Mouse (Mus musculus) neural tube, embryonic 14.5 days (tissue): ENCODE measurements around the gene 4930407I10Rik. TPM values are rescaled to one million over a fixed set of nuclear protein-coding genes. Genes with fewer than 3 reads are reported as not detected.

Experiments
- ATAC-seq: fragments of 200-750 bp; cut with Nextera tagmentation; 2 replicates; pipeline ENCODE4 v1.8.0; 2017; ENCODE audit warnings: low read depth, mild to moderate bottlenecking, moderate TSS enrichment, moderate library complexity
- H3K27ac ChIP-seq: fragments of 300-500 bp; sonication (generic); 2 replicates; pipeline ENCODE4 v1.5.1; 2014; ENCODE audit warnings: low read depth, mild to moderate bottlenecking, control low read depth, low read length, moderate library complexity, mixed read lengths
- H3K27me3 ChIP-seq: fragments of 300-500 bp; sonication (generic); 2 replicates; pipeline ENCODE4 v1.6.1; 2014; ENCODE audit warnings: low read length; ENCODE audit not compliant: control insufficient read depth, insufficient read depth
- H3K36me3 ChIP-seq: fragments of 300-500 bp; sonication (generic); 2 replicates; pipeline ENCODE4 v1.6.1; 2014; ENCODE audit warnings: low read length, mixed read lengths; ENCODE audit not compliant: control insufficient read depth, insufficient read depth
- H3K4me1 ChIP-seq: fragments of 300-500 bp; sonication (generic); 2 replicates; pipeline ENCODE4 v1.6.1; 2014; ENCODE audit warnings: low read length; ENCODE audit not compliant: control insufficient read depth, insufficient read depth
- H3K4me2 ChIP-seq: fragments of 300-500 bp; sonication (generic); 2 replicates; pipeline ENCODE4 v1.6.1; 2014; ENCODE audit warnings: mild to moderate bottlenecking, low read depth, low read length, control low read depth
- H3K4me3 ChIP-seq: fragments of 300-500 bp; sonication (generic); 2 replicates; pipeline ENCODE4 v1.5.1; 2014; ENCODE audit warnings: low read depth, low read length, control low read depth, mixed read lengths
- H3K9ac ChIP-seq: fragments of 300-500 bp; sonication (generic); replicated peaks from 2 replicates; pipeline ENCODE4 v1.6.1; 2014; ENCODE audit warnings: low read depth, mild to moderate bottlenecking, control low read depth, low read length, mixed read lengths
- H3K9me3 ChIP-seq: fragments of 300-500 bp; sonication (generic); 2 replicates; pipeline ENCODE4 v1.6.1; 2016; ENCODE audit warnings: low read length; ENCODE audit not compliant: control insufficient read depth
- WGBS: fragments of 180-500 bp; shearing (Covaris S2); extraction: QIAGEN DNeasy Blood & Tissue Kit; methylation state at CpG from one replicate; pipeline ENCODE4 v1.1.7; 2014; 5-methylcytosine and 5-hydroxymethylcytosine counted together
- polyA plus RNA-seq: library from polyadenylated mRNA; unstranded; fragments of >200 nt; fragmentation: Nextera tagmentation; extraction: Ambion mirVana; gene quantifications from 2 replicates; pipeline ENCODE4 v1.2.1, GENCODE M21; 2014

4930407I10Rik gene
- polyA plus RNA-seq, 1 experiment from 2014 or later: not detected

DNA sequence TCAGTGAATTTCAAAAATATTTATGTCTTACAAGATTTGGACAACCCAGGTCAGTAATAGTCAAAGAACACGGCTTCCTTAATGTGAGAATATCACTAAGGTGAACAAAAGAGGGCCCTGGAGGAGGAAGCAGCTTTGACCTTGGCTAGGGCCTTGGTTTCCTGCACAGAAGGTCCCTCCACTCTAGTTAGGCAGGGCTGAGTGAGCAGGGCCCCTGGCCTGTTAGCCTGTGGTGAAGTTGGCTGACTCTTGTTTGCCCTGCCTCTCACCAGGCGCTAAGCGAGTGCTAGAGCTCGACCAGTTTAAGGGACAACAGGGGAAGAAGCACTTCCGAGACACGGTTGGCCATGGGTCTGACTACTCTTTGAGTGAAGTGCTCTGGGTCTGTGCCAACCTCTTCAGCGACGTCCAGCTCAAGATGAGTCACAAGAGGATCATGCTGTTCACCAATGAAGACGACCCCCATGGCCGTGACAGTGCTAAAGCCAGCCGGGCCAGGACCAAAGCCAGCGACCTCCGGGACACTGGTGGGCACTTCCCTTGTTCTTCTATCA is 36.3 kb upstream of the 4930407I10Rik start:
- 91% methylated on average over 13 of the region's 13 CpGs for WGBS
- peaks cover 39% of the 10 kb centered on the region for H3K36me3 ChIP-seq

DNA sequence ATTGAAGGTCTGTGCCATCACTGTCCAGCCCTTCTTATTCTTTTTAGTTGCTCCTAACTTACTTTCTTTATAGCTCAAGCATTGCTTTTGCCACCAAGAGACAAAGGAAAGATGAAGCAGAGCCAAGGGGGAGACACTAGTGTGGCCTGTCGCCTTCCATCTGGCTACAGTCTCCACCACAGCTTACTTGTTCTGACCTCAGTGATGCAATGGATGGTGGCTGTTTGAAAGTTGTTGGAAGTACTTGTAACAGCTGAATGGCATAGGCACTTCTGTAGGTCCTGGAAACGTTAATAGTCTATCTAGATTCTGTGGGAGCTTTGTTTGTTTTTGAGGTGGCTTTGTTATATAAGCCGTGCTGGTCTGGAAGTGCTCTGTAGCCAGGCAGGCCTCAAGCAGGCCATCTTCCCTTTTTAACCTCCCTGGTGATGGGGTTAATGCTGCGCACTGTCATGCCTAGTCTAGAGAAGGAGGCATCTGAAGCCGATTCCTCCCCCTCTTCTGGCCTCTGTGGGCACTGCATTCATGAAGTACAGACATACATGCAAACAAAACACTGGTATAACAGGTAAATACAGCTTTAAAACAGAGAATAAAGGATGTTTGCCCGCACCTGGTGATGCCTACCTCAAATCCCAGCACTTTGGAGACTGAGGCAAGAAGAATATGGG is 34.9 kb upstream of the 4930407I10Rik start:
- Histone ChIP-seq H3K4me2 (no peak overlapping the region), H3K9ac (no peak overlapping the region), H3K27ac (no peak overlapping the region), H3K9me3 (no peaks in the 10 kb centered on the region), H3K4me3 (no peak overlapping the region), H3K27me3 (no peaks in the 10 kb centered on the region), H3K36me3 (peaks cover 46% of the 10 kb centered on the region), H3K4me1 (no peaks in the 10 kb centered on the region)
- WGBS: 92% methylated on average over 6 of the region's 6 CpGs
- ATAC-seq: no peak

More for the DNA sequence above, 36.3 kb upstream of the 4930407I10Rik start:
- H3K9me3 ChIP-seq: no peaks in the 10 kb centered on the region
- no peaks in the 10 kb centered on the region for H3K4me1 ChIP-seq
- H3K4me3 ChIP-seq: no peak overlapping the region
- no peak overlapping the region for H3K27ac ChIP-seq
- no peak for ATAC-seq
- H3K4me2 ChIP-seq: no peak overlapping the region
- no peaks in the 10 kb centered on the region for H3K27me3 ChIP-seq
- H3K9ac ChIP-seq: no peak overlapping the region

DNA sequence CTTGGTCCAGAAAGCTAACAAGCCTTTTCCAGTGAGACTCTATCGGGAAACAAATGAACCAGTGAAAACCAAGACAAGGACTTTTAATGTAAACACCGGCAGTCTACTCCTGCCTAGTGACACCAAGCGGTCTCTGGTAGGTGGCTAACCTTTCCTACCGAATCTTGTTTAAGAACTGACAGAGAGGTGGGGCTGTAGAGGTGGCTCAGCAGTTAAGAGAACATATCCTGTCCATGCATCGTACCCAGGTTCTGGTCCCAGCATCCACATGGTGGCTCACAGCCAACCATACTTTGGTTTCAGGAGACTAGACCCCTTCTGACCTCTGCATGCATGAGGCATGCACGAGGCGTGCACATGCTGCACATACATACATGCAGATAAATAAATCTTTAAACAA is 31.7 kb upstream of the 4930407I10Rik start:
- Histone ChIP-seq H3K4me1 (no peaks in the 10 kb centered on the region), H3K27ac (no peak overlapping the region), H3K36me3 (peaks cover 75% of the 10 kb centered on the region), H3K4me2 (no peak overlapping the region), H3K27me3 (no peaks in the 10 kb centered on the region), H3K4me3 (no peak overlapping the region), H3K9me3 (no peaks in the 10 kb centered on the region), H3K9ac (no peak overlapping the region)
- 95% methylated on average over 7 of the region's 7 CpGs for WGBS
- no peak for ATAC-seq

DNA sequence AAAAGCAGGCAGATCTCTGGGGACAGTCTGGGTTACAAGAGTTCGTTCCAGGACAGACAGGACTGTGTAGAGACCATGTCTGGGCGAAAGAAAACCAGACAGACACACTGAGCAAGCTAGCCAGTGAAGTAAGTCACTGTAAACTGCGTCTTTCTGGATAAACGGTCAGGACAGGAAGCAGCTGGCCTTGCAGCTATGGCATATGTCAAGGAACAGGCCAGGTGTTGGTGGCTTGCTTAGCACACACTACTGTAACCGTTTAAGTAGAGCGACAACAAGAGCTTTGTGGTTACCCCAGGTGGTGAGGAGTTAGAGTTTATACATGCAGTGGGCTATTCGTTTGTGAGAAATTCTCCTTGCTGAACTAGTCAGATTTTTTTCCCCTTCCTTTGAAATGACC is 31.2 kb upstream of the 4930407I10Rik start:
- no peak for ATAC-seq
- H3K4me1 ChIP-seq: no peaks in the 10 kb centered on the region
- peaks cover 75% of the 10 kb centered on the region for H3K36me3 ChIP-seq
- WGBS: 90% methylated on average over 7 of the region's 7 CpGs
- H3K4me3 ChIP-seq: no peak overlapping the region
- no peak overlapping the region for H3K9ac ChIP-seq
- no peak overlapping the region for H3K4me2 ChIP-seq
- no peaks in the 10 kb centered on the region for H3K27me3 ChIP-seq
- no peaks in the 10 kb centered on the region for H3K9me3 ChIP-seq
- H3K27ac ChIP-seq: no peak overlapping the region

DNA sequence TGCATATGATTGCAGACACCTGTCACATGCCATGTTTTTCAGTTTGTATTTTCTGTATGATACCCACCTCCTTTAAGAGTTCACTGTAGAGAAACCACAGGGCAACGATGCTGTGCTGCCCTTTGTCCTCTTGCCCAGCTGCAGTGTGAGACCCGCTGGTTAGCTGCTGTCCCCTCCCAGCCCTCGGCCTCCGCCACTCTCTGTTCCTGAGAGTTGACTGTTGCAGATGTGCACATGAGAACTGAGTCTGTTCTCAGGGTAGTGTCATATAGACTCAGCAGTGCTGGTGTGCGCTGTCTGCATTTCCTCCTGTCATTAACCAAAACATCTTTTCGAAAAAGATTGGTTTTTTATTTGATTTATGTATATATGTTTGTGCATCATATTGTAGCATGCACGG is 26.6 kb upstream of the 4930407I10Rik start:
- Histone ChIP-seq H3K4me1 (no peaks in the 10 kb centered on the region), H3K9ac (no peak overlapping the region), H3K27me3 (no peaks in the 10 kb centered on the region), H3K9me3 (no peaks in the 10 kb centered on the region), H3K4me2 (no peak overlapping the region), H3K4me3 (no peak overlapping the region), H3K27ac (no peak overlapping the region), H3K36me3 (peaks cover 52% of the 10 kb centered on the region)
- no peak for ATAC-seq
- WGBS: 91% methylated on average over 7 of the region's 7 CpGs

DNA sequence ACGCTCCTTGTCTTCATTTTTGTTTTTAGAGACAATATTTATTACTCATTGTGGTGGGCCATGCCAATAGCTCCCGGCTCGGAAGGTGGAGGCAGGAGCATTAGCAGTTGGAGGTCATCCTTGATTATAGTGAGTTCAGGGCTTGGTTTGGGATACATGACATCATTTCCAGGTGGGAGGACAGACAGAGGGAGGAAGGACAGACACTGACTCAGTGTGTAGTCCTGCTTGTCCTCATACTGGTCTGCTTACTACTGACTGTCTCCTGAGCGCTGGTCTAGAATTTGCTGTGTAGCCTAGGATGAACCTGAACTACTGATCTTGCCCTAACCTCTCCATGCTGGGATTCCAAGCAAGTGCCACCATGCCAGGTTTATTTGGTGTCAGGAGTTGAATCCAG is 25.2 kb upstream of the 4930407I10Rik start, which contains the start of gene Desi1:
Gene Desi1 (minus strand): TSS at position 101 of the 400 bp plus-strand sequence.
- no peak within 1 kb of the TSS for H3K4me2 ChIP-seq
- H3K4me1 ChIP-seq: no peaks in the 10 kb centered on the region
- H3K27ac ChIP-seq: no peak within 1 kb of the TSS
- H3K9me3 ChIP-seq: no peaks in the 10 kb centered on the region
- no peaks in the 10 kb centered on the region for H3K27me3 ChIP-seq
- no peak within 1 kb of the TSS for H3K9ac ChIP-seq
- H3K4me3 ChIP-seq: no peak within 1 kb of the TSS
- 90% methylated on average over 4 of the region's 4 CpGs for WGBS
- no peak for ATAC-seq
- H3K36me3 ChIP-seq: peaks cover 55% of the 10 kb centered on the region

DNA sequence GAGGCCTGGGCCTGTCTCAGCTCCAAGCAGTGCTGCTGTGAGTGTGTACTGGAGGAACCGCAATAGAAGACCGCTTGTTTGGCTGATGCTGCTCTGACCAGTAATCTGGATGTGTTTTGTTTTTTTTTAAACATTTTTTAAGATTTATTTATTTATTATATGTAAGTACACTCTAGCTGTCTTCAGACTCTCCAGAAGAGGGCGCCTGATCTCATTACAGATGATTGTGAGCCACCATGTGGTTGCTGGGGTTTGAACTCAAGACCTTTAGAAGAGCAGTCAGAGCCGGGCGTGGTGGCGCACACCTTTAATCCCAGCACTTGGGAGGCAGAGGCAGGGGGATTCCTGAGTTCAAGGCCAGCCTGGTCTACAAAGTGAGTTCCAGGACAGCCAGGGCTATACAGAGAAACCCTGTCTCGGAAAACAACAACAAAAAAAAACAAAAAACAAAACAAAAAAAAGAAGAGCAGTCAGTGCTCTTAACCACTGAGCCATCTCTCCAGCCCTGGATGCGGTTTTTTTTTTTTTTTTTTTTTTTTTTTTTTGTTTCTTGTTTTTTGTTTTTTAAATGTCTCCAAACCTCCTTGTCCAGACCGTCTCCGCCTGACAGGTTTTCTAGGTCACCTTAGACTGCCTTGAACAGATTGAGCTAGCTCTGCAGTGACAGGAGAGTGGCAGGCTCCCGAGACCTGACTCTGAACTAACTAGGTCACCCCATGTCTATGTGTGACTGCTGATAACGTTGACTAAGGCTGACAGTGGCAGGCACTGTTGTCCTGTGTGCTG is 22.9 kb upstream of the 4930407I10Rik start:
- Histone ChIP-seq H3K4me1 (no peaks in the 10 kb centered on the region), H3K36me3 (peaks cover 51% of the 10 kb centered on the region)
- ATAC-seq: no peak

DNA sequence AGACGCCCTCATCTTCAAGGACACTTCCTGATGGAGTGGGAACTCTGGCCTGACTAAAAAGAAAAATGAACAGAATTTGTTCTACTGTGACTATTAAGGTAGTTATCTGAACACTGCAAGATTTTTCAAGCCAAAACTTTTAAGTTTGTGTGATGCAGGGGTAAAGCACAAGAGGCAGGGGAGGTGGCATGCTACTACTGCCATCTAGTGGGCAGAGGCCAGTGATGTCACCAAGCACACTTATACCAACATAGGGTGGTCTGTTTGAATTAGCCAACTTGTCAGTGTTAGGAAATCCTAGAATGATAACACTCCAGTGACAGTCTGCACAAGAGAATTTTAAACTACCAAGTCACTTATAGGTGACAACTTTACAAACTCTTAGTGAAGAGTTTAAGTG is 18.3 kb upstream of the 4930407I10Rik start:
- Histone ChIP-seq H3K4me3 (no peak overlapping the region), H3K4me1 (peaks cover under 1% of the 10 kb centered on the region; the same call in 1 of the 2 replicates), H3K4me2 (no peak overlapping the region), H3K27me3 (no peaks in the 10 kb centered on the region), H3K36me3 (peaks cover 45% of the 10 kb centered on the region), H3K27ac (no peak overlapping the region), H3K9ac (no peak overlapping the region), H3K9me3 (no peaks in the 10 kb centered on the region)
- no peak for ATAC-seq
- WGBS: 95% methylated on average over 1 of the region's 1 CpGs

More for the DNA sequence above, 22.9 kb upstream of the 4930407I10Rik start:
- H3K27me3 ChIP-seq: no peaks in the 10 kb centered on the region
- no peak overlapping the region for H3K9ac ChIP-seq
- no peaks in the 10 kb centered on the region for H3K9me3 ChIP-seq
- WGBS: 86% methylated on average over 12 of the region's 12 CpGs
- H3K4me2 ChIP-seq: no peak overlapping the region
- H3K4me3 ChIP-seq: no peak overlapping the region
- H3K27ac ChIP-seq: no peak overlapping the region
